Mouse (Mus musculus) Patski (cell line): ENCODE results near the gene Pex1. TPM values are rescaled to one million over a fixed set of nuclear protein-coding genes. Genes with fewer than 3 reads are reported as not detected.
"Not testable (repeated sequence)": the region's sequence is repeated elsewhere in the genome, so short reads cannot be mapped to it uniquely, and the experiment has no call there.

Experiments
- ATAC-seq: fragments of 100-300 bp; one replicate; pipeline ENCODE4 v1.8.0; 2021
- CTCF ChIA-PET: fragments of 350-600 bp; sonication (Branson Sonifier 250); formaldehyde crosslinking; loops from one replicate; lab custom pipeline; 2022; ENCODE audit warnings: inconsistent platforms; lab: Charles Lee
- POLR2A ChIA-PET: fragments of 350-600 bp; sonication (Branson Sonifier 250); formaldehyde crosslinking; loops from one replicate; lab custom pipeline; 2022; ENCODE audit warnings: antibody characterized with exemption, inconsistent platforms; lab: Charles Lee
- DNase-seq: peaks from one replicate; pipeline ENCODE4 v3.0.0-alpha.2; 2011; ENCODE audit warnings: low read depth, low spot score
- H3K27me3 ChIP-seq: fragments of 371-371 bp; one replicate; pipeline ENCODE4 v1.5.1; 2021
- CTCF ChIP-seq: fragments of 100-300 bp; IDR thresholded peaks from one replicate; pipeline ENCODE4 v1.5.1; 2021
- in situ Hi-C: fragments of 300-500 bp; cut with MboI; formaldehyde crosslinking; loops from 3 replicates; pipeline ENCODE4 v1.11.1; 2018; ENCODE audit warnings: low pct_unique_long_range_greater_than_20kb, mixed read lengths
- polyA plus RNA-seq: library from polyadenylated mRNA; unstranded; gene quantifications from one replicate; pipeline ENCODE4 v1.2.3, GENCODE M21; 2021

Pex1 gene
- polyA plus RNA-seq, 1 experiment from 2014 or later: 34.7 TPM

- in situ Hi-C loops: no loop called here
- TF ChIP-seq CTCF: no peak
- H3K27me3 ChIP-seq: no peaks in the 10 kb centered on the region
- POLR2A ChIA-PET: no interaction called here
- ATAC-seq (no peak), DNase-seq (no peak)
- CTCF ChIA-PET: interaction anchor here (1.5 to 1.6 kb wide), 2 partner anchors 12 to 14 kb away, joined by 4 to 6 read pairs; no protein-coding TSS in a partner anchor
These were observed 4.4 kb downstream of the Pex1 start for GRCm38 (mm10) chr5:3600298-3600697.

GRCm38 (mm10) chr5:3600790-3601189, 4.9 kb downstream of the Pex1 start:
- TF ChIP-seq CTCF: no peak
- POLR2A ChIA-PET: no interaction called here
- DNase-seq (no peak), ATAC-seq (no peak)
- H3K27me3 ChIP-seq: no peaks in the 10 kb centered on the region
- CTCF ChIA-PET: interaction anchor here (1.5 to 1.6 kb wide), 2 partner anchors 12 to 14 kb away, joined by 4 to 6 read pairs; no protein-coding TSS in a partner anchor
- in situ Hi-C loops: no loop called here

- in situ Hi-C loops: no loop called here
- POLR2A ChIA-PET: no interaction called here
- ATAC-seq (no peak), DNase-seq (no peak)
- CTCF ChIA-PET: no interaction called here
- H3K27me3 ChIP-seq: no peaks in the 10 kb centered on the region
- no peak for TF ChIP-seq CTCF
These were observed 11.2 kb downstream of the Pex1 start for GRCm38 (mm10) chr5:3607114-3607513.

GRCm38 (mm10) chr5:3609241-3609640, 13.4 kb downstream of the Pex1 start:
- in situ Hi-C loops: no loop called here
- no peak for DNase-seq
- POLR2A ChIA-PET: no interaction called here
- no peaks in the 10 kb centered on the region for H3K27me3 ChIP-seq
- CTCF ChIA-PET: interaction anchor here (1.5 kb wide), 1 partner anchor 13 kb away, joined by 5 read pairs; the partner anchor contains the start of gene Rbm48
- no peak for ATAC-seq
- TF ChIP-seq CTCF: no peak

- DNase-seq, H3K27me3 ChIP-seq, ATAC-seq, in situ Hi-C loops: not testable (repeated sequence)
- CTCF ChIA-PET: interaction anchor here (2.0 kb wide), 1 partner anchor 11 kb away, joined by 6 read pairs; no protein-coding TSS in a partner anchor
- POLR2A ChIA-PET: interaction anchor here (0.7 kb wide), 1 partner anchor 25 kb away, joined by 3 read pairs; no protein-coding TSS in a partner anchor
- TF ChIP-seq CTCF: peak; percentile 49
These were observed 16.0 kb downstream of the Pex1 start for GRCm38 (mm10) chr5:3611835-3612234.

GRCm38 (mm10) chr5:3620486-3620885, 24.6 kb downstream of the Pex1 start:
- in situ Hi-C loops: no loop called here
- POLR2A ChIA-PET: no interaction called here
- ATAC-seq (no peak), DNase-seq (no peak)
- TF ChIP-seq CTCF: no peak
- CTCF ChIA-PET: interaction anchor here (1.6 kb wide), 1 partner anchor 16 kb away, joined by 3 read pairs; no protein-coding TSS in a partner anchor
- no peaks in the 10 kb centered on the region for H3K27me3 ChIP-seq

GRCm38 (mm10) chr5:3630055-3630454, 34.2 kb downstream of the Pex1 start:
- H3K27me3 ChIP-seq: no peaks in the 10 kb centered on the region
- POLR2A ChIA-PET: no interaction called here
- in situ Hi-C loops: no loop called here
- no peak for ATAC-seq
- no peak for TF ChIP-seq CTCF
- DNase-seq: no peak
- CTCF ChIA-PET: no interaction called here

GRCm38 (mm10) chr5:3631512-3632271, 35.8 kb downstream of the Pex1 start:
- no peaks in the 10 kb centered on the region for H3K27me3 ChIP-seq
- CTCF ChIA-PET: interaction anchor here (1.7 to 2.5 kb wide), 2 partner anchors 10 to 45 kb away, joined by 3 to 7 read pairs; no protein-coding TSS in a partner anchor
- no peak for DNase-seq
- no peak for TF ChIP-seq CTCF
- in situ Hi-C loops: no loop called here
- POLR2A ChIA-PET: no interaction called here
- no peak for ATAC-seq

GRCm38 (mm10) chr5:3632285-3632684, 36.4 kb downstream of the Pex1 start:
- TF ChIP-seq CTCF: no peak
- DNase-seq (no peak), ATAC-seq (no peak)
- in situ Hi-C loops: no loop called here
- CTCF ChIA-PET: interaction anchor here (1.7 to 2.5 kb wide), 2 partner anchors 10 to 44 kb away, joined by 3 to 7 read pairs; no protein-coding TSS in a partner anchor
- POLR2A ChIA-PET: no interaction called here
- H3K27me3 ChIP-seq: no peaks in the 10 kb centered on the region

GRCm38 (mm10) chr5:3633315-3633714, 37.4 kb downstream of the Pex1 start:
- POLR2A ChIA-PET: interaction anchor here (0.5 kb wide), 1 partner anchor 52 kb away, joined by 3 read pairs; no protein-coding TSS in a partner anchor
- ATAC-seq: no peak
- CTCF ChIA-PET: interaction anchor here (0.7 to 2.5 kb wide), 8 partner anchors 9 to 35 kb away, joined by 3 to 7 read pairs (median 4); no protein-coding TSS in a partner anchor
- no peak for DNase-seq
- H3K27me3 ChIP-seq: no peaks in the 10 kb centered on the region
- in situ Hi-C loops: no loop called here
- TF ChIP-seq CTCF: no peak

- ATAC-seq (no peak), DNase-seq (no peak)
- no peaks in the 10 kb centered on the region for H3K27me3 ChIP-seq
- CTCF ChIA-PET: interaction anchor here (0.7 to 1.3 kb wide), 6 partner anchors 9 to 21 kb away, joined by 3 to 7 read pairs (median 4); no protein-coding TSS in a partner anchor
- TF ChIP-seq CTCF: peak; percentile 87
- in situ Hi-C loops: no loop called here
- POLR2A ChIA-PET: no interaction called here
These were observed 38.1 kb downstream of the Pex1 start for GRCm38 (mm10) chr5:3633951-3634350.
